In the genomic region with DNA sequence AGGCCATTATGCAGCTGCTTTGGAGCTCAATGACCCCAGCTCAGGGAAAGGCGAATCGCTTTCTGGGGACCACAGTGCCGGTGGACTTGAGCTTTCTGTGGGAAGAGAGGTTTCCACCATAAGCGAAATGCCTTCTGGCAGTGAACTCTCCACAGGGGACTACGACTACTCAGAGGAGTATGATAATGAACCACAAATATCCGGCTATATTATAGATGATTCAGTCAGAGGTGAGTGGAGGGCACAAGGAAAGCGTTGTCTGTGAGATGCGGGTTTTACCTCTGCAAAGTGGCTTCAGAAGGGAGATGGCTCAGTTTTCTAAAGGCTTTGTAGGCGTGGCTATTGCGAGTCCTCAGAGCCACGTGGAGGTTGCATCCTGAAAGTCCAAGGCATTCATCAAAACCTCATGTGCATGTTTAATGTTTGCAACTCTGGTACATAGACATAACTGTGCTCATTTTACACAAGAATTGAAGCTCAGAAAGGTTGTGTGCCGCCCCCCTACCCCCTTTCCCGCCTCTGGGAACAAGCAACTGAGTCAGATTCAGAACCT, we compare ENCODE assay signal across 32 mouse cellular contexts. TPM values are rescaled to one million over a fixed set of nuclear protein-coding genes. Genes with fewer than 3 reads are reported as not detected.
DNase-seq lines count a peak whose midpoint lies in the region; ATAC-seq and TF ChIP-seq lines count a peak whose summit lies in the region.
"Had no signal": no experiment of that assay in that cellular context is flagged by ENCODE, and none has a peak within 500 bp of the region (broad histone marks: within the 10 kb centered on the region; RNA-seq: fewer than 3 reads in every experiment).

No protein-coding gene starts in this region.

- no peak for TF ChIP-seq EP300 in stomach, postnatal 0 days (optimal IDR thresholded peaks at IDR 0.05)

- no peak overlapping the region for H3K4me2 ChIP-seq in embryonic facial prominence, embryonic 11.5 days (ENCODE audit: low read depth, low read length)
- peak overlapping the region; percentile 9 for H3K4me2 ChIP-seq in lung, embryonic 16.5 days (ENCODE audit: low read depth, low read length)
- 0 out of 2 replicates have a peak overlapping the region, but pooled peaks have one; percentile 9 for H3K4me2 ChIP-seq in stomach, postnatal 0 days (replicated peaks; ENCODE audit: low read depth)
- H3K4me2 ChIP-seq in forebrain, postnatal 0 days (ENCODE audit: low read depth), result no peak overlapping the region
- H3K4me2 ChIP-seq: forebrain, embryonic 13.5 days; heart, embryonic 11.5 days; lung, embryonic 14.5 days had no signal

- no peaks in the 10 kb centered on the region for H3K36me3 ChIP-seq in embryonic facial prominence, embryonic 11.5 days (replicated peaks; ENCODE audit: control insufficient read depth, insufficient read depth, low read depth, low read length)
- no peaks in the 10 kb centered on the region for H3K36me3 ChIP-seq in embryonic facial prominence, embryonic 10.5 days (replicated peaks)
- H3K36me3 ChIP-seq in lung, embryonic 16.5 days (ENCODE audit: control insufficient read depth, insufficient read depth, low read length), result no peaks in the 10 kb centered on the region
- peaks cover 40% of the 10 kb centered on the region for H3K36me3 ChIP-seq in C2C12 (ENCODE audit: control insufficient read depth, insufficient read depth)
- H3K36me3 ChIP-seq in stomach, postnatal 0 days (ENCODE audit: control insufficient read depth, insufficient read depth, low read length), result no peaks in the 10 kb centered on the region
- H3K36me3 ChIP-seq in forebrain, postnatal 0 days (ENCODE audit: insufficient read depth), result no peaks in the 10 kb centered on the region

- H3K4me3 ChIP-seq in embryonic facial prominence, embryonic 11.5 days (ENCODE audit: low read depth, low read length), result no peak overlapping the region
- no peak overlapping the region for H3K4me3 ChIP-seq in embryonic facial prominence, embryonic 10.5 days
- peak overlapping the region; percentile 7; the same call in 1 of the 2 replicates for H3K4me3 ChIP-seq in lung, embryonic 16.5 days (ENCODE audit: low read length)
- peak overlapping the region; percentile 40 for H3K4me3 ChIP-seq in C2C12 (ENCODE audit: insufficient read depth, poor library complexity, severe bottlenecking)
- no peak overlapping the region for H3K4me3 ChIP-seq in stomach, postnatal 0 days (ENCODE audit: low read depth, low read length)
- H3K4me3 ChIP-seq in forebrain, postnatal 0 days (ENCODE audit: low read depth, low read length), result no peak overlapping the region
- H3K4me3 ChIP-seq: forebrain, embryonic 13.5 days had no signal

- H3K4me1 ChIP-seq in embryonic facial prominence, embryonic 11.5 days (ENCODE audit: control insufficient read depth, insufficient read depth, low read length), result no peaks in the 10 kb centered on the region
- peaks cover 12% of the 10 kb centered on the region for H3K4me1 ChIP-seq in embryonic facial prominence, embryonic 10.5 days
- H3K4me1 ChIP-seq in lung, embryonic 16.5 days (replicated peaks; ENCODE audit: control insufficient read depth, insufficient read depth, low read length), result no peaks in the 10 kb centered on the region
- H3K4me1 ChIP-seq in stomach, postnatal 0 days (replicated peaks; ENCODE audit: control insufficient read depth, insufficient read depth), result no peaks in the 10 kb centered on the region
- H3K4me1 ChIP-seq in forebrain, postnatal 0 days (ENCODE audit: insufficient read depth), result no peaks in the 10 kb centered on the region

- H3K79me3 ChIP-seq in C2C12 (ENCODE audit: low read depth), result peaks cover 14% of the 10 kb centered on the region

- no peak overlapping the region for H3K27ac ChIP-seq in embryonic facial prominence, embryonic 11.5 days (replicated peaks; ENCODE audit: low read depth, low read length)
- no peak overlapping the region for H3K27ac ChIP-seq in embryonic facial prominence, embryonic 10.5 days (replicated peaks)
- no peak overlapping the region for H3K27ac ChIP-seq in lung, embryonic 16.5 days (ENCODE audit: low read length)
- H3K27ac ChIP-seq in stomach, postnatal 0 days (replicated peaks), result no peak overlapping the region
- no peak overlapping the region for H3K27ac ChIP-seq in forebrain, postnatal 0 days (ENCODE audit: low read depth, low read length)
- H3K27ac ChIP-seq: forebrain, embryonic 13.5 days; liver, embryonic 14.5 days had no signal

- no peak for ATAC-seq in embryonic facial prominence, embryonic 11.5 days (replicated peaks; ENCODE audit: insufficient number of reproducible peaks, low FRiP score, low TSS enrichment, low read depth)
- ATAC-seq in lung, embryonic 16.5 days (ENCODE audit: low read depth), result no peak
- ATAC-seq in stomach, postnatal 0 days (ENCODE audit: low FRiP score, low TSS enrichment), result no peak
- ATAC-seq in forebrain, postnatal 0 days, result no peak
- ATAC-seq: activated CD4-positive, CD25-positive, alpha-beta regulatory T cell, adult 4 months; CD4-positive, CD25-positive, alpha-beta regulatory T cell, adult 4 months; forebrain, embryonic 13.5 days; hindbrain, embryonic 16.5 days had no signal

- no peaks in the 10 kb centered on the region for H3K9me3 ChIP-seq in embryonic facial prominence, embryonic 11.5 days (replicated peaks; ENCODE audit: control insufficient read depth, low read length)
- no peaks in the 10 kb centered on the region for H3K9me3 ChIP-seq in embryonic facial prominence, embryonic 10.5 days
- no peaks in the 10 kb centered on the region for H3K9me3 ChIP-seq in lung, embryonic 16.5 days (ENCODE audit: control insufficient read depth, low read length)
- H3K9me3 ChIP-seq in stomach, postnatal 0 days (ENCODE audit: control insufficient read depth, low read length), result no peaks in the 10 kb centered on the region
- no peaks in the 10 kb centered on the region for H3K9me3 ChIP-seq in forebrain, postnatal 0 days (ENCODE audit: low read length)
- H3K9me3 ChIP-seq: forebrain, embryonic 13.5 days had no signal

- peak; percentile 11 for DNase-seq in embryonic facial prominence, embryonic 11.5 days (ENCODE audit: low spot score)
- no peak for DNase-seq in embryonic facial prominence, embryonic 10.5 days (ENCODE audit: low spot score)
- DNase-seq in lung, postnatal 4 days, result no peak
- DNase-seq in stomach, postnatal 0 days (ENCODE audit: low spot score), result no peak
- no peak for DNase-seq in forebrain, postnatal 0 days
- DNase-seq: adrenal gland, adult 2 months; adrenal gland, postnatal 36 days; cerebellum, adult 2 months; cerebellum, postnatal 14 days; gastrocnemius, postnatal 25 days; heart, adult 18-20 months; heart, postnatal 36 days; kidney, adult 9 months; kidney, postnatal 10 days; liver; lung, embryonic 14.5 days; midbrain, embryonic 14.5 days; right cerebral cortex, postnatal 4 days had no signal

- H3K9ac ChIP-seq in embryonic facial prominence, embryonic 11.5 days (replicated peaks; ENCODE audit: low read length), result no peak overlapping the region
- no peak overlapping the region for H3K9ac ChIP-seq in lung, embryonic 16.5 days (ENCODE audit: low read length)
- no peak overlapping the region for H3K9ac ChIP-seq in stomach, postnatal 0 days (ENCODE audit: low read length)
- no peak overlapping the region for H3K9ac ChIP-seq in forebrain, postnatal 0 days
- H3K9ac ChIP-seq: forebrain, embryonic 13.5 days; liver, embryonic 14.5 days; lung, embryonic 14.5 days had no signal

- WGBS in embryonic facial prominence, embryonic 11.5 days, result 46% methylated on average over 13 of the region's 13 CpGs
- WGBS in embryonic facial prominence, embryonic 10.5 days, result 46% methylated on average over 13 of the region's 13 CpGs
- WGBS in lung, embryonic 16.5 days, result 56% methylated on average over 13 of the region's 13 CpGs
- 60% methylated on average over 13 of the region's 13 CpGs for WGBS in stomach, postnatal 0 days
- 50% methylated on average over 13 of the region's 13 CpGs for WGBS in forebrain, postnatal 0 days

- peaks cover 15% of the 10 kb centered on the region for H3K27me3 ChIP-seq in embryonic facial prominence, embryonic 11.5 days (ENCODE audit: control insufficient read depth, insufficient read depth, low read length)
- peaks cover 38% of the 10 kb centered on the region for H3K27me3 ChIP-seq in embryonic facial prominence, embryonic 10.5 days (replicated peaks; ENCODE audit: low read depth, poor library complexity, severe bottlenecking)
- H3K27me3 ChIP-seq in lung, embryonic 16.5 days (ENCODE audit: control insufficient read depth, insufficient read depth, low read depth, low read length), result peaks cover 6% of the 10 kb centered on the region; the same call in 1 of the 2 replicates
- no peaks in the 10 kb centered on the region for H3K27me3 ChIP-seq in C2C12 (ENCODE audit: control insufficient read depth, insufficient read depth, insufficient read length)
- H3K27me3 ChIP-seq in stomach, postnatal 0 days (ENCODE audit: control insufficient read depth, insufficient read depth, low read length), result no peaks in the 10 kb centered on the region
- H3K27me3 ChIP-seq in forebrain, postnatal 0 days (ENCODE audit: insufficient read depth, low read length), result peaks cover 18% of the 10 kb centered on the region

- H3ac ChIP-seq in C2C12 (ENCODE audit: control insufficient read depth, insufficient read length, low read depth), result peak overlapping the region; percentile 25

- H3K79me2 ChIP-seq in C2C12 (ENCODE audit: control insufficient read depth, insufficient read depth), result peaks cover 35% of the 10 kb centered on the region

- no peak for TF ChIP-seq CTCF in C2C12 (IDR thresholded peaks at IDR 0.05; ENCODE audit: control insufficient read depth, insufficient read depth, insufficient read length)
- TF ChIP-seq CTCF in stomach, postnatal 0 days (IDR thresholded peaks at IDR 0.05; ENCODE audit: low read depth), result no peak
- no peak for TF ChIP-seq CTCF in forebrain, postnatal 0 days (IDR thresholded peaks at IDR 0.05; ENCODE audit: low read depth)

TF ChIP-seq in C2C12, 6 proteins besides CTCF, POLR2A, EP300 and RAD21:
- no peak for TF ChIP-seq CEBPB (IDR thresholded peaks at IDR 0.05; ENCODE audit: low read depth)
- TF ChIP-seq MYOG (IDR thresholded peaks at IDR 0.05; ENCODE audit: control insufficient read depth, extremely low read depth, insufficient read length), result no peak
- TF ChIP-seq MAX (IDR thresholded peaks at IDR 0.05), result peak; percentile 87
- no peak for TF ChIP-seq FOSL1 (IDR thresholded peaks at IDR 0.05; ENCODE audit: insufficient read depth, low read length, poor library complexity, severe bottlenecking)
- peak; percentile 60 for TF ChIP-seq USF1 (IDR thresholded peaks at IDR 0.05; ENCODE audit: low read depth)

RNA-seq across cellular contexts. Expression of a gene that starts 1.6 kb away (rescaled TPM):
- polyA plus RNA-seq in embryonic facial prominence, embryonic 11.5 days (2014; fragmentation: Nextera tagmentation; extraction: Ambion mirVana), result not detected in 2 replicates
- polyA plus RNA-seq in embryonic facial prominence, embryonic 10.5 days (2016; fragmentation: Nextera tagmentation; extraction: Ambion mirVana), result 0.16 TPM in 1 of 2 replicates, not detected in the other
- polyA plus RNA-seq in lung, embryonic 16.5 days (2015; fragmentation: Nextera tagmentation; extraction: Ambion mirVana), result 14.2 and 16.1 TPM in 2 replicates
- 34.4 TPM for polyA plus RNA-seq in C2C12 (2012; fragmentation: generic; extraction: Trizol)
- polyA plus RNA-seq in stomach, postnatal 0 days (2015; fragmentation: Nextera tagmentation; extraction: Ambion mirVana), result 14.4 and 14.9 TPM in 2 replicates
- total RNA-seq in forebrain, postnatal 0 days (2014; rRNA removed), result 0.23 TPM in 1 of 2 replicates, not detected in the other
- 0.23 and 0.54 TPM in 2 replicates for polyA plus RNA-seq in forebrain, postnatal 0 days (2015; fragmentation: Nextera tagmentation; extraction: Ambion mirVana)
- total RNA-seq: adrenal gland, adult 2 months; gastrocnemius, adult 18-20 months; gastrocnemius, postnatal 25 days; heart, adult 18-20 months; heart, postnatal 36 days; left cerebral cortex, postnatal 14 days; neutrophil, adult 5-6 weeks had no signal
- polyA plus RNA-seq: adrenal gland, adult 2 months; forebrain, embryonic 13.5 days; heart, embryonic 11.5 days; limb, embryonic 11.5 days; liver, embryonic 14.5 days; midbrain, embryonic 14.5 days; spleen, adult 2 months; testis, adult 2 months had no signal

Comparison
In these comparisons a context has a peak if more than half of its experiments do, and no peak if none do; other contexts are left out.
1. H3K4me2 ChIP-seq: peak in lung, embryonic 16.5 days (single experiment) and stomach, postnatal 0 days (single experiment); none in embryonic facial prominence, embryonic 11.5 days (single experiment) and forebrain, postnatal 0 days (single experiment).
2. H3K4me3 ChIP-seq: peak in lung, embryonic 16.5 days (single experiment) and C2C12 (single experiment); none in embryonic facial prominence, embryonic 11.5 days (single experiment), embryonic facial prominence, embryonic 10.5 days (single experiment), stomach, postnatal 0 days (single experiment) and forebrain, postnatal 0 days (single experiment).